Mouse (Mus musculus): ENCODE data around the gene Evi5.

Gene Evi5

GRCm38 (mm10) chr5:107749229-107749916 lies 125.5 kb downstream of the Evi5 start:
- DNase-seq (ENCODE audit: low read depth, low spot score), result peak; percentile 29

- DNase-seq (ENCODE audit: low read depth, low spot score), result no peak
Measured at GRCm38 (mm10) chr5:107739023-107739422, 135.9 kb downstream of the Evi5 start.

- no peak for DNase-seq (ENCODE audit: low read depth, low spot score)
Measured at GRCm38 (mm10) chr5:107738296-107738695, 136.6 kb downstream of the Evi5 start.

- no peak for DNase-seq (ENCODE audit: low read depth, low spot score)
Measured at GRCm38 (mm10) chr5:107736171-107736570, 138.7 kb downstream of the Evi5 start.

GRCm38 (mm10) chr5:107731844-107732243 lies 143.1 kb downstream of the Evi5 start:
- DNase-seq (ENCODE audit: low read depth, low spot score), result no peak

- DNase-seq (ENCODE audit: low read depth, low spot score), result peak; percentile 58
Measured at GRCm38 (mm10) chr5:107731408-107731807, 143.5 kb downstream of the Evi5 start.

GRCm38 (mm10) chr5:107727007-107727402 lies 147.9 kb downstream of the Evi5 start:
- peak; percentile 40 for DNase-seq (ENCODE audit: low read depth, low spot score)

GRCm38 (mm10) chr5:107726281-107727006 lies 148.5 kb downstream of the Evi5 start:
- peak; percentile 45 for DNase-seq (ENCODE audit: low read depth, low spot score)

GRCm38 (mm10) chr5:107725435-107726261 lies 149.3 kb downstream of the Evi5 start, which contains the start of gene Gfi1:
TSS of gene Gfi1 (minus strand) at chr5:107726036.
- peak; percentile 89 for DNase-seq (ENCODE audit: low read depth, low spot score)

GRCm38 (mm10) chr5:107724661-107725434 lies 150.1 kb downstream of the Evi5 start:
- DNase-seq (ENCODE audit: low read depth, low spot score), result peak; percentile 56

- peak; percentile 65 for DNase-seq (ENCODE audit: low read depth, low spot score)
Measured at GRCm38 (mm10) chr5:107723541-107724511, 151.1 kb downstream of the Evi5 start.

- peak; percentile 62 for DNase-seq (ENCODE audit: low read depth, low spot score)
Measured at GRCm38 (mm10) chr5:107722661-107723532, 152.0 kb downstream of the Evi5 start.

GRCm38 (mm10) chr5:107721638-107722011 lies 153.3 kb downstream of the Evi5 start:
- DNase-seq (ENCODE audit: low read depth, low spot score), result no peak

GRCm38 (mm10) chr5:107720991-107721637 lies 153.8 kb downstream of the Evi5 start:
- peak; percentile 20 for DNase-seq (ENCODE audit: low read depth, low spot score)

- DNase-seq (ENCODE audit: low read depth, low spot score), result no peak
Measured at GRCm38 (mm10) chr5:107720511-107720910, 154.4 kb downstream of the Evi5 start.

GRCm38 (mm10) chr5:107719786-107720185 lies 155.1 kb downstream of the Evi5 start:
- DNase-seq (ENCODE audit: low read depth, low spot score), result no peak

GRCm38 (mm10) chr5:107719209-107719608 lies 155.7 kb downstream of the Evi5 start:
- no peak for DNase-seq (ENCODE audit: low read depth, low spot score)

- DNase-seq (ENCODE audit: low read depth, low spot score), result peak; percentile 73
Measured at GRCm38 (mm10) chr5:107717871-107718361, 157.0 kb downstream of the Evi5 start.

Data from CD4-positive, CD25-positive, alpha-beta regulatory T cell, adult 2 months (primary cell).